In genomic region chr11:72052636-72053035, GRCm38 (mm10) we compare ENCODE assay signal across 9 mouse cellular contexts. TPM values are rescaled to one million over a fixed set of nuclear protein-coding genes. Genes with fewer than 3 reads are reported as not detected.
A peak's percentile ranks its signal among the peaks of the same experiment; 100 is the strongest.
DNase-seq lines count a peak whose midpoint lies in the region; ATAC-seq and TF ChIP-seq lines count a peak whose summit lies in the region.
"Had no signal": no experiment of that assay in that cellular context is flagged by ENCODE, and none has a peak within 500 bp of the region (broad histone marks: within the 10 kb centered on the region; RNA-seq: fewer than 3 reads in every experiment).

No protein-coding gene starts in this region.

- no peak overlapping the region for H3K27ac ChIP-seq in gastrocnemius, adult 2 months
- H3K27ac ChIP-seq in lung, embryonic 16.5 days (ENCODE audit: low read length): no peak overlapping the region
- H3K27ac ChIP-seq: limb, embryonic 13.5 days had no signal

- H3K27me3 ChIP-seq in Patski: no peaks in the 10 kb centered on the region
- H3K27me3 ChIP-seq in lung, embryonic 16.5 days (ENCODE audit: control insufficient read depth, insufficient read depth, low read depth, low read length): peaks cover 10% of the 10 kb centered on the region; the same call in 1 of the 2 replicates

- no peaks in the 10 kb centered on the region for H3K9me3 ChIP-seq in lung, embryonic 16.5 days (ENCODE audit: control insufficient read depth, low read length)
- H3K9me3 ChIP-seq: limb, embryonic 13.5 days had no signal

- in situ Hi-C loops in Patski (cut with MboI; ENCODE audit: low pct_unique_long_range_greater_than_20kb): loop anchor here (5.0 to 25.0 kb wide), 3 partner anchors 102 to 285 kb away; partner anchors contain the start of genes 4933427D14Rik, Gm43951 and Txndc17

- ATAC-seq in Patski: peak; percentile 71
- peak; percentile 31; the same call in 1 of the 2 replicates for ATAC-seq in lung, embryonic 16.5 days (ENCODE audit: low read depth)

- no peak overlapping the region for H3K4me2 ChIP-seq in lung, embryonic 16.5 days (ENCODE audit: low read depth, low read length)
- H3K4me2 ChIP-seq: limb, embryonic 13.5 days had no signal

- peaks cover 18% of the 10 kb centered on the region for H3K4me1 ChIP-seq in lung, embryonic 16.5 days (replicated peaks; ENCODE audit: control insufficient read depth, insufficient read depth, low read length)

- 13% methylated on average over 5 of the region's 5 CpGs for WGBS in lung, embryonic 16.5 days

- TF ChIP-seq CTCF in Patski (IDR thresholded peaks at IDR 0.05): peak; percentile 91
- TF ChIP-seq CTCF in gastrocnemius, adult 2 months (IDR thresholded peaks at IDR 0.05): peak; percentile 95

- POLR2A ChIA-PET in Patski (lab: Charles Lee): no interaction called here

- intact Hi-C loops in gastrocnemius, adult 2 months (cut with DNase I): loop anchor here (2.0 to 5.0 kb wide), 2 partner anchors 92 to 155 kb away; partner anchors contain the start of genes 4933427D14Rik, Gm43951 and Txndc17

- H3K9ac ChIP-seq in lung, embryonic 16.5 days (ENCODE audit: low read length): no peak overlapping the region
- H3K9ac ChIP-seq: limb, embryonic 13.5 days had no signal

- H3K4me3 ChIP-seq in gastrocnemius, adult 2 months: no peak overlapping the region
- H3K4me3 ChIP-seq in lung, embryonic 16.5 days (ENCODE audit: low read length): no peak overlapping the region
- H3K4me3 ChIP-seq: limb, embryonic 13.5 days had no signal

- CTCF ChIA-PET in Patski (lab: Charles Lee): interaction anchor here (0.7 to 3.1 kb wide), 23 partner anchors 10 to 171 kb away, joined by 3 to 18 read pairs (median 5); partner anchors contain the start of genes Aipl1, Gm43951 and Pimreg

- DNase-seq in gastrocnemius, adult 18-20 months (ENCODE audit: low spot score): peak; percentile 79
- no peak for DNase-seq in gastrocnemius, postnatal 25 days
- DNase-seq in Patski (ENCODE audit: low read depth, low spot score): peak; percentile 34
- DNase-seq in cerebellum, postnatal 25 days: peak; percentile 84 to 93
- peak; percentile 82 for DNase-seq in gastrocnemius, adult 2 months
- DNase-seq in layer of hippocampus, adult 18-20 months (ENCODE audit: low spot score in 2 of 2): peak; percentile 66 to 90
- peak; percentile 82 to 89 for DNase-seq in right cerebral cortex, postnatal 10 days (ENCODE audit: low spot score in 2 of 2)

- H3K36me3 ChIP-seq in lung, embryonic 16.5 days (ENCODE audit: control insufficient read depth, insufficient read depth, low read length): no peaks in the 10 kb centered on the region
- H3K36me3 ChIP-seq: limb, embryonic 13.5 days had no signal

RNA-seq across cellular contexts. Expression of gene Pimreg, which starts 10.8 kb away (rescaled TPM):
- not detected for total RNA-seq in gastrocnemius, adult 18-20 months (2021)
- under 1 TPM; 0.64 to 0.70 TPM for total RNA-seq in gastrocnemius, postnatal 25 days (2021)
- 35.7 TPM for polyA plus RNA-seq in Patski (2021)
- not detected for total RNA-seq in gastrocnemius, adult 2 months (2021)
- not detected for total RNA-seq in layer of hippocampus, adult 18-20 months (2021)
- 133 and 138 TPM in 2 replicates for polyA plus RNA-seq in lung, embryonic 16.5 days (2015; fragmentation: Nextera tagmentation; extraction: Ambion mirVana)

RNA-seq across cellular contexts. Expression of gene Aipl1, which starts 15.3 kb away (rescaled TPM):
- not detected for total RNA-seq in gastrocnemius, adult 18-20 months (2021)
- not detected for total RNA-seq in gastrocnemius, postnatal 25 days (2021)
- polyA plus RNA-seq in Patski (2021): 0.18 TPM
- not detected for total RNA-seq in gastrocnemius, adult 2 months (2021)
- not detected for total RNA-seq in layer of hippocampus, adult 18-20 months (2021)
- 0.44 and 0.64 TPM in 2 replicates for polyA plus RNA-seq in lung, embryonic 16.5 days (2015; fragmentation: Nextera tagmentation; extraction: Ambion mirVana)
